Mouse (Mus musculus): ENCODE data around the gene Ugt1a7c. TPM values are rescaled to one million over a fixed set of nuclear protein-coding genes. Genes with fewer than 3 reads are reported as not detected.

Gene Ugt1a7c
- polyA plus RNA-seq, 1 experiment from 2014 or later: 0.79 TPM

DNA sequence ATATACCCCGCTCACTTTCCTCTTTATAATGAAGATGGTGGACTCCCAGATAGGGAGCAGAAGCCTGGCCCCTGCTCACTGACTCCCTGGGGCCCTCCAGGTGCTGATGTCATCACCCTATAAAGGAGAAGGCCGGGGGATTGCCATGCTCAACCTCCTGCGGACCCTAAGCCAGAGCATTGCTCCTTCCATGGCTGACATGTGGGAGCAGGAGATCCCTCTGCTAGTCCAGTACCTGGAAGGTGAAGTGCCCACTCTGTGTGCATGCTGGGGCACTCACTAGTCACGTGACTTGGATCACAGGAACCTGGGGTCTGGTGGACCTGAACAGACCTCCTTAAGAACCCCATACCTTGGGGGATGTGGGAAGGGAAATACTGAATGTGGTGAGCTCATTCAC, 145.7 kb downstream of the Ugt1a7c start:
- no peaks in the 10 kb centered on the region for H3K36me3 ChIP-seq
- peaks cover 93% of the 10 kb centered on the region for H3K9me3 ChIP-seq
- no peak overlapping the region for H3K27ac ChIP-seq
- no peak overlapping the region for H3K4me3 ChIP-seq
- no peak for ATAC-seq (ENCODE audit: low FRiP score, low read depth)
- no peaks in the 10 kb centered on the region for H3K4me1 ChIP-seq
- H3K4me2 ChIP-seq (replicated peaks): no peak overlapping the region
- no peak overlapping the region for H3K9ac ChIP-seq
- no peaks in the 10 kb centered on the region for H3K27me3 ChIP-seq (replicated peaks)
- 78% methylated on average over 4 of the region's 4 CpGs for WGBS

DNA sequence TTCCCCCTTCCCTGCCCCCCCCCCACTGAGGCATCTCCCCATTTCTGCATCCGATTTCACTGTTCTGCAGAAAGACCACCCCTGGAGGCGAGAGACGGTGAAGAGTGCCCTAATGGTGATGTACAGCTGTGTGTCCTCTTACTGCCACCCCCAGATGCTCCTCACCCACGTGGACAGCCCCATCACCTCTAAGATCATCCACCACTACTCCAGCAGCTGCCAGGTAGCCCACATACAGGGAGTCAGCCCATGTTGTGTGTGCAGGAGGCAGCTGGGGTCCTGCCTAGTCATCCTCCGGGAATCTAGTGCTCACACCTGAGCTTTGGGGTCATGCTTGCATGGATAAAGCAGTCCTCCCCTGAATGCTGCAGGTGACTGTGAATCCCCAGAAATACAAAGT, 149.0 kb downstream of the Ugt1a7c start:
- H3K9ac ChIP-seq: no peak overlapping the region
- peaks cover 96% of the 10 kb centered on the region for H3K9me3 ChIP-seq
- H3K4me1 ChIP-seq: no peaks in the 10 kb centered on the region
- ATAC-seq (ENCODE audit: low FRiP score, low read depth): no peak
- no peak overlapping the region for H3K27ac ChIP-seq
- H3K4me2 ChIP-seq (replicated peaks): no peak overlapping the region
- H3K4me3 ChIP-seq: no peak overlapping the region
- WGBS: 66% methylated on average over 5 of the region's 5 CpGs
- no peaks in the 10 kb centered on the region for H3K27me3 ChIP-seq (replicated peaks)
- no peaks in the 10 kb centered on the region for H3K36me3 ChIP-seq

- H3K27me3 ChIP-seq (replicated peaks): no peaks in the 10 kb centered on the region
- WGBS: 79% methylated on average over 6 of the region's 6 CpGs
- no peak for ATAC-seq (ENCODE audit: low FRiP score, low read depth)
- H3K27ac ChIP-seq: no peak overlapping the region
- no peaks in the 10 kb centered on the region for H3K36me3 ChIP-seq
- no peaks in the 10 kb centered on the region for H3K4me1 ChIP-seq
- no peak overlapping the region for H3K4me2 ChIP-seq (replicated peaks)
- peaks cover 96% of the 10 kb centered on the region for H3K9me3 ChIP-seq
- no peak overlapping the region for H3K9ac ChIP-seq
- H3K4me3 ChIP-seq: no peak overlapping the region
Measured at GRCm38 (mm10) chr1:88245881-88246280, 151.0 kb downstream of the Ugt1a7c start.

DNA sequence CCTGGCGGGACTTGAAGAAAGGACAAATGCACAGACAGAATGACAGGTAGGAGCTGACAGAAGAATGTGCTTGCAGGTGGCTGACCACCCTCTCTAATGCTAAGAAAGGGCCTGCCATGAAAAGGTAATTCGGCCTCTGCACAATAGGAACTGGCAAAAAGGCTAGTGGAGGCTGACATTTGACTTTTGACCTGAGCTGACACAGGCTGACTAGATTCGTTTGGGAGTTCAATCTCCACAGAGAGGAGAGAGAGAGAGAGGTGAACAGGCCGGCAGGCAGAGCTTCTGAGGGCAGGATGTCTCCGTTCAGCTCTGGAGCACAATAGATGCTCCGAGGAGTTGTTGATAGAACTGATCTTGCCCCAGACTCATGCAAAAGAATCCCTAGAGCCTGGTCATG, 151.5 kb downstream of the Ugt1a7c start:
- Histone ChIP-seq H3K27me3 (replicated peaks) (no peaks in the 10 kb centered on the region), H3K4me1 (no peaks in the 10 kb centered on the region), H3K36me3 (no peaks in the 10 kb centered on the region), H3K9me3 (peaks cover 96% of the 10 kb centered on the region), H3K4me3 (no peak overlapping the region), H3K9ac (no peak overlapping the region), H3K4me2 (replicated peaks) (no peak overlapping the region), H3K27ac (no peak overlapping the region)
- 48% methylated on average over 6 of the region's 6 CpGs for WGBS
- no peak for ATAC-seq (ENCODE audit: low FRiP score, low read depth)

DNA sequence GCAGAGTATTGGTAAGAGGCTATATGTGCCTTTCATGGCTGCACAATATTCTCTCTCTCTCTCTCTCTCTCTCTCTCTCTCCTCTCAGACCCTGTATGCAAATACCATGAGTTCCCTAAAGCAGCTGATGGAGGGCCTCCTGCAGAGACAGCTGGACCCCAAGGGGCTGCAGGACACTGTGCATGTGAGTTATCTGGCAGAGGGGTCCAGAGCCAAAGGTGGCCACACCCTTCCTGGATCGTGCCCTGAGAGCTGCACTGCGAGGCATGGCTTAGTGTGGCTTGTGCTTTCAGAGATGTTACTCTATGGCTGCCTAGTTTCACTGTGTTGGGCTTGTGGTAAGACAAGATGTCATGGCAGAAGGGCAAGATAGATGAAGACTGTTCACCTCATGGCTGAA, 152.8 kb downstream of the Ugt1a7c start:
- H3K4me2 ChIP-seq (replicated peaks): no peak overlapping the region
- no peaks in the 10 kb centered on the region for H3K27me3 ChIP-seq (replicated peaks)
- WGBS: 56% methylated on average over 2 of the region's 2 CpGs
- H3K4me3 ChIP-seq: no peak overlapping the region
- H3K27ac ChIP-seq: no peak overlapping the region
- H3K36me3 ChIP-seq: no peaks in the 10 kb centered on the region
- ATAC-seq (ENCODE audit: low FRiP score, low read depth): no peak
- no peaks in the 10 kb centered on the region for H3K4me1 ChIP-seq
- H3K9ac ChIP-seq: no peak overlapping the region
- peaks cover 95% of the 10 kb centered on the region for H3K9me3 ChIP-seq

GRCm38 (mm10) chr1:88248658-88249057, 153.8 kb downstream of the Ugt1a7c start:
- no peak overlapping the region for H3K27ac ChIP-seq
- 69% methylated on average over 4 of the region's 4 CpGs for WGBS

GRCm38 (mm10) chr1:88249596-88249995, 154.7 kb downstream of the Ugt1a7c start:
- no peaks in the 10 kb centered on the region for H3K4me1 ChIP-seq
- ATAC-seq (ENCODE audit: low FRiP score, low read depth): no peak
- WGBS: 81% methylated on average over 7 of the region's 7 CpGs
- no peaks in the 10 kb centered on the region for H3K36me3 ChIP-seq
- H3K4me3 ChIP-seq: no peak overlapping the region
- H3K4me2 ChIP-seq (replicated peaks): no peak overlapping the region
- peaks cover 97% of the 10 kb centered on the region for H3K9me3 ChIP-seq
- no peaks in the 10 kb centered on the region for H3K27me3 ChIP-seq (replicated peaks)
- H3K27ac ChIP-seq: no peak overlapping the region
- no peak overlapping the region for H3K9ac ChIP-seq

More at GRCm38 (mm10) chr1:88248658-88249057, 153.8 kb downstream of the Ugt1a7c start:
- Histone ChIP-seq H3K4me2 (replicated peaks) (no peak overlapping the region), H3K9ac (no peak overlapping the region), H3K4me3 (no peak overlapping the region), H3K36me3 (no peaks in the 10 kb centered on the region), H3K9me3 (peaks cover 97% of the 10 kb centered on the region), H3K4me1 (no peaks in the 10 kb centered on the region), H3K27me3 (replicated peaks) (no peaks in the 10 kb centered on the region)
- no peak for ATAC-seq (ENCODE audit: low FRiP score, low read depth)

DNA sequence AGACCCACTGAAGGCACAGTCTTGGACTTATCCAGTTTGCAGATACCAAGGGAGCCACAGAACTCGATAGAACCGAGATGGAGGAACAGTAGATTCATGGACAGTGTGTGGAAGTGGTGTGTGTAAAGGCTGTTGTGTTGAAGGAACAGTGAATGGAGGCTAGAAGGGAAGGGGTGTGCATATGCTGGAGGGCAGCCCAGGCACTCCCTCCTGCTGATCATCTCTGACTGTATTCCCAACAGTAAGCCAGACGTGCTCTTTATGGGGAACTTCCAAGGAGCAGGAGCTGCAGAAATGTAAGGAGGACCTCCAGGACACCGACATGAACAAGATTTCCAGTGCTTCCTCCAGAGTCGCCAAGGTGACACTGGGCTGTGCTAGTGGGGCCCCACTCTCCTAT, 155.2 kb downstream of the Ugt1a7c start:
- H3K4me3 ChIP-seq: no peak overlapping the region
- ATAC-seq (ENCODE audit: low FRiP score, low read depth): no peak
- no peak overlapping the region for H3K27ac ChIP-seq
- no peaks in the 10 kb centered on the region for H3K27me3 ChIP-seq (replicated peaks)
- H3K36me3 ChIP-seq: no peaks in the 10 kb centered on the region
- WGBS: 83% methylated on average over 5 of the region's 5 CpGs
- H3K4me2 ChIP-seq (replicated peaks): no peak overlapping the region
- no peaks in the 10 kb centered on the region for H3K4me1 ChIP-seq
- peaks cover 97% of the 10 kb centered on the region for H3K9me3 ChIP-seq
- no peak overlapping the region for H3K9ac ChIP-seq

- 78% methylated on average over 8 of the region's 8 CpGs for WGBS
- Histone ChIP-seq H3K36me3 (no peaks in the 10 kb centered on the region), H3K9me3 (peaks cover 97% of the 10 kb centered on the region), H3K4me3 (no peak overlapping the region), H3K27me3 (replicated peaks) (no peaks in the 10 kb centered on the region), H3K4me2 (replicated peaks) (no peak overlapping the region), H3K4me1 (no peaks in the 10 kb centered on the region), H3K27ac (no peak overlapping the region), H3K9ac (no peak overlapping the region)
- no peak for ATAC-seq (ENCODE audit: low FRiP score, low read depth)
Measured at GRCm38 (mm10) chr1:88253106-88253505, 158.2 kb downstream of the Ugt1a7c start.

DNA sequence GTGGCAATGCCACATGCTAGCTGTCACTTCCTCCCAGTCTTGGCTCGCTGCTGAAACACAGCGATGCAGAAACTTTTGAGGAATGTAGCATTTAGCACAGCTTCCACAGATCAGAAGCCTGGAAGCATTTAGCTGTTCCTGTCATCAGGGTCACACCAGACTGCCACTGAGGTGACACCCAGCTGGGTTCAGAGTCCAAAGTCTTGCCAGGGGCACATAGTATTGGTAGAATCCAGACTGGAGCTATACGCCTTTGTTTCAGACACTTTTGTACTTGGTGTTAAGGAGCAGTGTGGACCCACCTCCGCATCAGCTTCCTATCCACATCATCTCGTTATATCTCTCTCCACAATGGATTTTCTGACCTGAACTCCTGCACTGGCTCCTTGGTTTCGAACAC, 158.7 kb downstream of the Ugt1a7c start:
- Histone ChIP-seq H3K36me3 (no peaks in the 10 kb centered on the region), H3K4me2 (replicated peaks) (no peak overlapping the region), H3K9ac (no peak overlapping the region), H3K27me3 (replicated peaks) (no peaks in the 10 kb centered on the region), H3K9me3 (peaks cover 97% of the 10 kb centered on the region), H3K4me1 (no peaks in the 10 kb centered on the region), H3K4me3 (no peak overlapping the region), H3K27ac (no peak overlapping the region)
- 75% methylated on average over 6 of the region's 6 CpGs for WGBS
- ATAC-seq (ENCODE audit: low FRiP score, low read depth): no peak

DNA sequence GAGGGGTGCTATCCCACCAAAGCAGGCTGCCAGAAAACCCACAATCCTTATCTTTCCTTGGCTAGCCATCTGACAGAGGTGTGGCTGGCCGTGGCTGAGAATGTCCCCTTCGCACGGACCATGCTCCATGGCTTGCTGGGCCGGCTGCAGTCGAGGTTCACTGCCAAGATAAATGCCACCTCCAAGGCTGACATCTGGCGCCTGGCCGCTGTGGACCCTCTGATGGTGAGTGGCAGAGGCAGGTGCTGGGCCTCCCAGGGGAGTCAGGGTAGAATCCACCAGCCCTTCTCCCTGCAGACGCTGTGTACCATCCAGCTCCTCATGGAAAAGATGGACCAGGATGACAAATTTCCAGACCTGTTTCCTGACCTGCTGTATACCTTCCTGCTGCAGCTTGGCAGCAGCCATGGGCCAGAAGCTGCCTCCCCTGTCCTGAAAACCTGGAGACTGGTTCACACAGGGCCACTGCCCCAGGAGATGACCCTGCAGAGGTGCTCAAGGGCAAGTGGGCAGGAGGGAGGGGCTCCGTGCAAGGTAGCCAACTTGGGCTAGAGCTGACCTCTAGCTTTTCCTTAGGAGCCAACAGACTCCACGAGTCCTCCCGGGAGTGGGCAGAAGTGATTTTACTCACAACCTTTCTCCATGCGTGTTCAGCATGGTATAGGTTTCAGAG, 160.1 kb downstream of the Ugt1a7c start:
- Histone ChIP-seq H3K4me2 (replicated peaks) (no peak overlapping the region), H3K4me1 (0 out of 2 replicates have a peak, but pooled peaks cover 4% of the 10 kb centered on the region), H3K4me3 (no peak overlapping the region), H3K9me3 (peaks cover 91% of the 10 kb centered on the region), H3K27ac (no peak overlapping the region), H3K9ac (no peak overlapping the region), H3K36me3 (peaks cover 8% of the 10 kb centered on the region; the same call in 1 of the 2 replicates), H3K27me3 (replicated peaks) (no peaks in the 10 kb centered on the region)
- no peak for ATAC-seq (ENCODE audit: low FRiP score, low read depth)
- WGBS: 85% methylated on average over 12 of the region's 12 CpGs

DNA sequence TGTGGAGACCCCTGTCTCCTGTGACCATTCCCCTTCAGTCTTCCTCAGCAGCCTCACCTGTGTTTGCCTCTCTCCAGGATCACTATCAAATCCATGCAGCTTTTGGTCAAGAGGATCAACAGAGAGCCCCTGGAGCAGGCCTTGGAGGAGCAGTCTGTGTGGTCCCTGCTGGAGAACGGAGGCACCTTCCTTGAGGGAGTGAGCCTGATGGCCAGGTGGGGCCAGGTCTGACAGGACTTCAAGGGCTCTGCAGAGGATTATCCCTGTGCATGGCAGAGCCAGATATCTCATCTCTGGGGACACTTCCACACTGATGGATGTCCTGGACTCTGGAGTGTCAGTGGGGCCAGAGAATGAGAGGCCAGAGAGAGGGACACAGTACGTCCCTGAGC, 160.6 kb downstream of the Ugt1a7c start:
- H3K36me3 ChIP-seq: peaks cover 14% of the 10 kb centered on the region
- no peak overlapping the region for H3K27ac ChIP-seq
- no peak overlapping the region for H3K9ac ChIP-seq
- 53% methylated on average over 2 of the region's 2 CpGs for whole genome bisulfite sequencing
- H3K4me2 ChIP-seq (replicated peaks): no peak overlapping the region
- peaks cover 88% of the 10 kb centered on the region for H3K9me3 ChIP-seq
- 0 out of 2 replicates have a peak, but pooled peaks cover 4% of the 10 kb centered on the region for H3K4me1 ChIP-seq
- no peak for ATAC-seq (ENCODE audit: low FRiP score, low read depth)
- no peak overlapping the region for H3K4me3 ChIP-seq
- no peaks in the 10 kb centered on the region for H3K27me3 ChIP-seq (replicated peaks)

Data from neural tube, embryonic 12.5 days (tissue).